Mouse (Mus musculus) CH12F3 (cell line): Measurements from ENCODE around the gene Acsl1.

ENCODE experiments used
- in situ Hi-C: fragments of 300-500 bp; cut with MboI; formaldehyde crosslinking; loops from 2 replicates; pipeline ENCODE4 v1.14.3; 2020; ENCODE audit warnings: low sequenced_read_pairs

The Acsl1 gene

DNA sequence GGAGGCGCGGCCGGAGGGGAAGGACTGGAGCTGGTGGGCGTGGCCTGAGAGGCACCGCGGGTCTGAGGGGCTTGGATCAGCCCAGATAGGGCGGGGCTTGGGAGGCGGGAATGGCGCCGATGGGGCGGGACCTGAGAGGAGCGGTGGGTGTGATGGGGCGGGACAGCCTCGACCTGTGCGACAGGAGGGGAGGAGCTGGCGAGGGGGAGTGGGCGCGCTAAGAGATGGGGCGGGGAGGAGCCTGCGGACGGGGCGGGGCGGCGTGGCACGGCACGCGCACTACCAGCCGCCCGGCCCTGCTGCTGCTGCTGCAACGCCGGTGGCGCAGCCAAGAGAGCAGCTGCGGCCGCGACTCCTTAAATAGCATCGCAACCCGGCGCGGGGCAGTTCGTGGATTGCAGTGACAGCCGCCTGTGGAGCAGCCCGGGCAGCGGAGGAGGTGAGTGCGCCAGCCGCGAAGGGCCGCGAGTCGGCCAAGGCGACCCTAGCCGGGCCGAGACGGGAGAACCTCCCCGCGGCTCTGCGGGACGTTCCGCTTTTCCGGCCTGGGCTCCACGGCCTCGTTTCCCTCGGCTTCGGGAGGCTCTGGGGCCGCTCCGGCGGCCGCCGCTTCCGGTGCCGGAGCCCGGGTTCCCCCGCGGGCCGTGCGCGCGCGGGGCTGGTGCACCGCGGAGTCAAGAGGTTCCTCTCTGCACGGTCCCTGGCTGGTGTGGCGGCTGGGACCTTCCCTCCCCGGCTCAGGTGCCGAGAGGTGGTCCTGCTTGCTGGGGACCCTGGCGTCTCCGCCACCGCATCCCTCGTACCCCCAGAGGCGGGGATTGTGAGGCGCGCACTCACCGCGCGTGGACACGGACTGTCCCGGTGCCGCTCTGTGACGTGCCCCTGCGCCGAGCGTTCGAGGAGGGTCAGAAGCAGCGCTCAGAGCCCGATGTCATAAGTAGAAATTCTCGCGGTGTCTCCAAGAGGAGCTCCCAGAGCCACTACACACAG, at the start of gene Acsl1:
Acsl1 (plus strand) TSS at position 246 of the 990 bp plus-strand sequence.
- in situ Hi-C loops, result no loop called here

DNA sequence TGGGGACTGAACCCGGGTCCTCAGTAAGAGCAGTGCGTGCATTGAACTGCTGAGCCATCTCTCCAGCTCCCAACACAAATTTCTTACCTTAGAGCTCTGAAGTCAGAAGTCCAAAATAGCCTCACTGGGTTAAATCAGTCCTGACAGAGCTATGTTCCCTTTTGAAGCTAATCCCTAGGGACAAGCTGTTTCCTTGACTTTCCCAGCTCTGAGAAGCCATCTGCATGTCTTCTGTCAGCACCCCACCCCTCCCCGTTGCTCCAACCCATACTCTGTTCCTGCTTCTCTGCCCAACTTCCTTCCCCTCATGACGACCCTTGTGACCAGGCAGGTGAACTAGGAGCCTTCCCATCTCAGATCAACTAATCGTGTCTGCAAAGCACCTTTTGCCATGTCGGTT, 49.3 kb upstream of the Acsl1 start:
- in situ Hi-C loops, result no loop called here

DNA sequence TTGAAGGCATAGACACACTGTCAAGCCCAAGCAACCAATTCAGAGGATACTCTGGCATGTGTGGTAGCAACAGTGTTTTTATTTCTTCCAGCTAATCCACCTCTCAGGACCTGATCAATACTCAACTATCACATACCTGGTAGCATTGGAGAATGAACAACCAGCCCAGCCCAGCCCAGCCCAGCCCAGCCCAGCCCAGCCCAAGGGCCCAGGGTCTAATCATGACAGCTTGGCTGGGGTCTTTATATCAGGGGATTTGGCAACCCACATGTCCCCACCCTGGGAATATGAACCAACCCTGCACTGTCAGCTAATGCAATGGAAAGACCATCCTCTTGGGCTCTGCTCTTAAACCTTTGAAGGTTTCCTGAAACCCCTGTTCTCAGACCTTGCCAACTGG, 42.9 kb upstream of the Acsl1 start:
- in situ Hi-C loops, result no loop called here

DNA sequence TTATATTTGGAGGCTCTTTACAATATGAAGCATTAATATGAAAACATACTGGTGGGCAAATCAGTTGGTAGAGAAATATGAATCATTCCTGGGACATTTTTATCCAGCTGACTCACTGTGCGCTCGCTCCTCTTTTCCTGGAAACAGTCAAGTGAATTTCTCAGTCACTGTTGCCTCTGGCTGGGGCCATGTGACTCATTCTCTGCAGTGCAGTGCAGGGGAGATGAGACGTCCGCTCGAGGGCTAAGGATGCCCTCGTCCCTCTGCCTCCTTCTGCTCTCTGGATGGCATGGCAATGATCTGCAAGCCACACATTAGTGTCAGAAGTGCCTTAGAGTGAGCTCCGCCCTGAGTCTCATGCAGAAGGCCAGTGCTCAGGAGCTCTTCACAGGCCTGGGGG, 41.0 kb upstream of the Acsl1 start:
- in situ Hi-C loops, result no loop called here

DNA sequence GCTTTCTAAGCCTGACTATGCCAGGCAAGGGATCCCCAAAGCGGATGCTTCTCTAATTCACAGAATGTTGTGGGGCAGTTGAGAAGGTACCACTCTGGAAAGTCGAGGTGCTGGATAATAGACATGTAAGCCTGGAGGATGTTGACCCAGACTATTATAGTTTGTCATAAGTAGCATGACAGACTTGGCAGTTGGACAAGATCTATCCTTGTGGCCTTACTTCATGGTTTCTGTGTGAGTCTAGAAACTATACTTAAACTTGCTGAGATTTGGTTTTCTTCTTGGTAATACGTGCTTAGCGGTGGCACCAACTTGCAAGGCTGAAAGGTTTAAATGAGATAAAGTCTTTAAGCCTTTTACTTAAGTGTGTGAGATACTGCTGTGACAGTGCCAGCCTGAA, 38.9 kb upstream of the Acsl1 start:
- in situ Hi-C loops, result no loop called here

DNA sequence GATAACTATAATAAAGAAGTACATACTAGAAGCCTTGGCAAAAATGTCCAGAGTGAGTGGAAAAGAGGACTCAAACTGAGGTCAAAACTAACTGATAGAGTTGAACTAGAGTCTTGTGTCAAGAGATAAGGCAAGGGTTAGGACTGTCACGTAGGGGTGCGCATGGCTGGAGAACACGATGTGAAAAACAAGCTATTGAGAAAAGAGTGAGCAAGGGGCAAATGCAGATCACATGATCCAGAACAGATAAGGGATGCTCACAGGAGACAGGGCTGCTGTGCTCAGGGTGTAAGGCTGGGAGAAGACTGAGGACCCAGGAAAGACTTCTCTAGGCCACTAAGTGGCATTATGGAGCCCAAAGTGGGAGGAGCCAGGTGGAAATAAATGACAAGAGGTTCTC, 38.3 kb upstream of the Acsl1 start:
- in situ Hi-C loops, result no loop called here

DNA sequence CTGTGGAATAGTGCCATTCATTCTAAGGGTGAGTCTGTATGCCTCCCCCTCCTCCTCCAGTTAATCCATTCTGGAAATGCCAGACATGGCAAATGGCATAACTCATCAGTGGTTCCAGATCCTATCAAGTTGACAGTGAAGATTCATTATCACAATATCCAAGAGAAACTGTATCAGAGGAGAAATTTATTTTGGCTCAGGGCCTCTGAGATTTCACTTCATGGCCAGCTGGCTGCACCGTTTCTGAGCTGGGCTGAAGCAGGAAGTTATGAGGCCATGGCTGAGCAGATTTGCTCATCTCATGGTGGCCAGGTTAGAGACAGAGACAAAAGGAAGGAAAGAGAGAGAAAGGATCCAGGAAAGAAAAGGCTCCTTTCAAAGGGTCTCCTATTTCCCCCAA, 37.2 kb upstream of the Acsl1 start:
- in situ Hi-C loops, result no loop called here

DNA sequence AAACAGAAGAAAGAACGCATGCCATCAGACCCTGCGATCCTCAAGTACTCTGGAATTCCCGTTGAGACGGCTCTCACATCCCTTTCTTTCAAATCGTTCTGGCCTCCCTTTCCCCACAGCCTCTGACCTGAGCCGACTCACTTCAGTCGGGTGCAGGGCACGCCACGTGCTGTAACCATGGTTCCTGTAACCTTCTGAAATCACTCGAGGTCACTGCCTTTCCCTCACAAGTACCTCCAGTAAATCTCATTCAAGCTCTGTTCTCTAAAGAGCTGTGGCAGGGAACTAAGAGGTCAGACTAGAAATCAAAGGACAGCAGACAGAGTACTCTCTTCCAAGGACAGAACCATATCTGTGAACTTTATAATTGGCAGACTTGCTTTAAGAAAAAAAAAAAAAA, 32.3 kb upstream of the Acsl1 start:
- in situ Hi-C loops, result no loop called here

DNA sequence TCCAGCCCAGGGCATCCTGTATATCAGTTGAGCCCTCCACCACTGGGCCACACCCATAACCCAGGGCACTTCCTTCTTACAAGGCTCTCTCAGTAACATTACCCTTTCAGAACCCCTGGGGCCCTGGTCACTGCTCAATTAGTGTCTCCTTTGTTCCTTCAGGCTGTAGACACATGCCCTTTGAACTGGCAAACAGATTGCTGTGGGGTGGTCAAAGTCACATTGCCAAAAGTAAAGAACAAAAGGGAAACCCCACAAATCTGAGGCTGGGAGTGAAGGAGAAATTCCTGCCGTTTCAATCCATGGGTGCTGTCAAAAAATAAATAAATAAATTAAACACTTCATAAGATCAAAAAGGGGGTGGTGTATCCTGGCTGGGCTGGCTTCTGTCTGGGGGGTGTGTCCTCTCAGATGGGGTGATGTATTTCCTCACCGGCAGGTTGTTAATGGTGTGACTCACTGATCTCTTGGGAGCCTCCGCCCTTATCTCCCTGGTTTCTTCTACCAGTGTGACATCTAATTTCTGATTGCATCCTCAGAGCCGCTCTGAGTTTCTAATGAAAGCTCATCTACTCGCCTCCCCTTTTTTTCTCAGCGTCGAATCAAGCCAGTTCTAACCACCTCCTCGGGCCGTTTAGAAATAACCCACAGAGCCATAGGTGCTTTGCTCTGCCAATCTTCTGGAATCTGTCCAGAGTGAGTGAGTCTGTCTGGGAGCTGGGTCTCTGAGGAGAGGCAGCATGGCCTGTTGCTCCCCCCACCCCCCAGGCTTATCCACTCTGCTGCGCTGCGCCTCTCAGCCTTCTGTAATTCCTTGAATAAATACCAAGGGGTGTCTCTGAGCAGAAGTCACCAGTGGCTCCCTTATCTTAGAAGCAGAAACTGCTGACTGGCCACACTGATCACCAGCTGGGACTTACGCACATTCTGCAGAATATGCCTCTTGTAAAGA, 24.6 kb upstream of the Acsl1 start:
- in situ Hi-C loops, result no loop called here

DNA sequence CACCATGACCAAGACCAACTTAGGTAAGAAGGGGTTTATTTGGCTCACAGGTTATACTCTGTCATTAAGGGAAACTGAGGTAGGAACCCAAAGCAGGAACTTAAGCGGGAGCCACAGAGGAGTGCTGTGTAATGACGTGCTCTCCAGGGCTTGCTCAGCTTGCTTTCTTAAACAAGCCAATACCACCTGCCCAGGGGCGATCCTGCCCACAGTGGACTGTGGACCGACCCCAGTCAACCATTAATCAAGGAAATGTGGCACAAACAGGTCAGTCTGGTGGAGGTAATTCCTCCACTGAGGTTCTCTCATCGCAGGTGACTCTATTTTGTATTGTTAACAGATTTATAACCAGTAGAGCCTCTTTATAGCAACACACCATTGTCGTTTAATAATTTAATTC, 23.5 kb upstream of the Acsl1 start:
- in situ Hi-C loops, result no loop called here

DNA sequence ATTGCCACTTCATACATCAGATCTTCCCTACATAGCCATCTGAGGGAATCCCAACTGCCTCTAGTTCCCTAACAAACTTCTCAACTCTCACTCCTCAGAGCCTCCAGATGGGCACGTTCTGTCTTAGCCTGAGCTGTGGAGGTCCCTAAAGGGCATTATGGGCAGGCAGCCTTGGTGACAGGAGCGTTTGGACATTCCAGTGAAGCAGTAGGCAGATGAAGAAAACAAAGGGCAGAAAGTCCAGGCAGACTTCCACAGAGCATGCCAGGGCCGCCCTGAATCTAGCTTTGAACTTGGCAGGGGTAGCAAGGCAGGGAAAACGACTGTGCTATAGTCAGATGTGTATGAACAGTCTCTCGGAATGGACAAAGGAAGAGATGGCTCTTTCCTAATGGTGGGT, 22.2 kb upstream of the Acsl1 start:
- in situ Hi-C loops, result no loop called here

DNA sequence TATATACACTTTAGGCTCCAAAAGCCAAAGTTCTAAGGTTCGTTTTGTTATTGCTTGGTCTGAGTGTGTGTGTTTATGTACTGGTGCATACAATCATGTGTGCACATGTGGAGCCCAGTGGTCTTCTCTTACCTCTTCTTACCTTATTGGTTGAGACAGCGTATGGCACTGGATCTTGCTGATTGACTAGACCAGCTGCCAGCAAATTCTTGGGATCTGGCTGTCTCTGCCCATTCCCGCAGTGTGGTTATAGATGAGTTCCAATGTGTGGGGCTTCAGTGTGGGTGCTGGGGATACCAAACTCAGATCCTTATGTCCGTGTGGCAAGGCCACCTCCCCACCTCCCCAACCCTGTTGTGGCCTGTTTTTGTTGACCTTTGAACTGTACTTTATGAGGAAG, 21.8 kb upstream of the Acsl1 start:
- in situ Hi-C loops, result no loop called here

DNA sequence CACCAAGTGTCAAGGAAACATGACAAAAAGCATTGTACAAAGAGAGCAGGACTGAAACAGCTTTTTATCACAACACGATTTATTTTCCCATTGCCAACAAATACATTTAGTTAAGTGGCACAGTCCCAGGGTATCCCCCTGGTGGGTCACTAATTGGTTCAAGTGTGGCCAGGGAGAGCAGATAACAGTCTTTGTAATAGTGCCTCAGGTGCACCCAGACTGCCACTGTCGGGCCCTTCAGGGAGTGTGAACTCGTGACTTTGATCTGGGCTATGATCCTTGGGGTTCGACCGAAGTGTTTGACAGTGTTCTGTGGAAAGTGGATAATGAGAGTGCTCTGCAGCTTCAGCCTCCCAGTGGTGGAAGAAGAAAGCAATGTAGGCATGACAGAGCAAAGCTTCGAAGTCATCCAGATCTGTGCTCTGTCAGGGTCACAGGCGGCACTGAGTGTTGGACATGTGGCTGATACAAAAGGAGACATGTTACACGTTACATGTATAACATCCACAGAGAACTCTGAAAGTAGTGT, 21.1 kb upstream of the Acsl1 start:
- in situ Hi-C loops, result no loop called here

DNA sequence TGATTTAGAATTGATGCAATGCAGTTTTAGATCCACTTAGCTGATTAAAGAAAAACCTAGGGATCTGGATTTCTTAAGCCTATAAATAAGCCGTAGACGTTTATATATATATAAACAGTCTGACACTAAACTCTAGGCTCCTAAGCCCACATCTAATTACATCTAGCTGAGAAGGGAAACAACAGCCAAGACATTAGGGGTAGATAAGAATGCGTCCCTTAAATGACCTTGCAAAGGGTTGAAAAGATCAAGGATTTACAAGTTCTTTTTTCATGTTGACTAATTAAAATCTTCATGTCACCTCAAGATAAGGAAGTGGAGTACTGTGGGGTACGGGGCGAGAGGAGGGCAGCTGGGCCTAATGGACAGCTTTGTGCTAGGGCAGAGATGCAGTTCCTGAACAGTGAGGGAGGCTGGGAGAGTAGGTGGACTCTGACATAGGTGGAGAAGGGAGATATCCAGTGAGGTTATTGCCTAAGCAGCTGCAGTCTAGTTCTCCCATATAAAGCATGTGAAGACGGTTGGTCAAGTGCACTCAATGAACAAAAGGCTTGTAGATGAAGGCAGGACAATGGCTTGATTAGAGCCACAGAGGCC, 12.5 kb upstream of the Acsl1 start:
- in situ Hi-C loops, result no loop called here

DNA sequence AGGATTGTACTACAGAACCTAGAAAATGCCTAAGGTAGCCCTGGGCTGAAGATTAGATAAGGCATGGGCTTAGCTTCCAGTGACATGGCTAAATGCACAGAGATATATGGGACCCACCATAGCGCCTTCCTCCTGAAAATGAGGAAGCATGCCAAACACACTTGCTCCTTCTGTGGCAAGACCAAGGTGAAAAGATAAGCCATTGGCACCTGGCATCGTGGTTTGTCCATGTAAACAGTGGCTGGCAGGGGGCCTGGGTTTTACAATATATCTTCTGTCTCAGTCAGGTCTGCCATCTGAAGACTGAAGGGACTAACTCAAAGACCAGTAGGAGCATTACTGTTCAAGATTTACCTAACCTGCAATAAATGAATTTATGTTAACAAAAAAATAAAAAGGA, 2.4 kb upstream of the Acsl1 start:
- in situ Hi-C loops, result no loop called here

DNA sequence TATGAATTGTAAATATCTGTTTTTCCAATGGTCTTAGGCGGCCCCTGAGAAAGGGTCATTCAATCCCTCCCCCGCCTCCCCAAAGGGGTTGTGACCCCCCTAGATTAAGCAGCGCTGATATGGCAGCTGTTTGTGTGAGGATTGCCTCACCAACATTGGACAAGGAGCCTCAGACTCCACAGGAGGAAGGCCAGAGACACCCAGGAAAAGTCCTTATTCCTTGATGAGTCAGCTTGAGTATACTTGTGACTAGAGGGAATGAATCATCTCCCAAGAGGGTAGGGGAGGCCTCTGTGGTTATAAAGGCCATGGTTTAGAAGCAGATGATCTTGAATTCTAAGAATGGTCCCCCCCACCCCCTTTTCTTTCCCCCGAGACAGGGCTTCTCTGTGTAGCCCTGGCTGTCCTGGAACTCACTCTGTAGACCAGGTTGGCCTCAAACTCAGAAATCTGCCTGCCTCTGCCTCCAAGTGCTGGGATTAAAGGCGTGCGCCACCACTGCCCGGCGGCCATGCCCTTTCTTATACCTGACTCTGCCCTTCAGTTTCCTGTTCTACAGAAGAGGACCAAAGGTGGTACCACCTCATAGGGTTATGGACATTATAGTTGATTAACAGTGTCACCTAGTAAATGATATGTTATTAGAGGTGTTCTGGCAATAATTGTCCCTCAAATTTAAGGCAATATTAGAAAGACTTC, 1.6 kb upstream of the Acsl1 start:
- in situ Hi-C loops, result no loop called here

DNA sequence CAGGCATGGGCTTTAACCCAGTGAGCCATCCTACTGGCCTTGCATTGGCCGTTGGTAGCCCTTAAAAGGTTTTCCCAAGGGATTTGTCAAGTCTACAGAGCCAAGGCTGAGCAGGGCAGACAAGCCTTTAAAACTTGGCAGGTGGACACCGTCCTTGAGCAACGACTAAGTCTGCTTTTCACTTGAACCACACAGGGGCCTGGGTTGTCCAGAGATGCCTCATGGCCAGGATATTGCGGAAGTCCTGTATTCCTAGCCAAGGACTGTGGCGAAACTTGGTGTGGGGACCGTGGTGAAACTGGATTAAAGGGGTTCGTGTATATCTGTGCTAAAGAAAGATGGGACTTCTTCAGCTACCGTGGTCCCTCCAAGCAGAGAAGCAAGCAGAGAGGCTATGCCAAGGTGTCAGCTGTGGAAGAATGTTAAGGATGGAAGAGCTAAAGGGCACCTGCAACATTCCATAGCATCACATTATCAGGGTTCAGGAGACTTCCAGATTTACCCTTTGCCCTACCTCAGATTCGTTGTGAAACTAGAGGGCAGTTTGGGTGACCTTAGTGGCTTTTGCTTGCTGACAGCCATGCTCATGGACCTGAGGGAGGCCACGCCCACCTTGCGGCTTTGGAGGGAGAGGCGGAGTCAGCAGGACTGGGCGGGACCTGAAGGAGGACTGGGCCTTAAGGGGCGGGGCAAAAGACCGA, 596 bp upstream of the Acsl1 start:
- in situ Hi-C loops, result no loop called here

DNA sequence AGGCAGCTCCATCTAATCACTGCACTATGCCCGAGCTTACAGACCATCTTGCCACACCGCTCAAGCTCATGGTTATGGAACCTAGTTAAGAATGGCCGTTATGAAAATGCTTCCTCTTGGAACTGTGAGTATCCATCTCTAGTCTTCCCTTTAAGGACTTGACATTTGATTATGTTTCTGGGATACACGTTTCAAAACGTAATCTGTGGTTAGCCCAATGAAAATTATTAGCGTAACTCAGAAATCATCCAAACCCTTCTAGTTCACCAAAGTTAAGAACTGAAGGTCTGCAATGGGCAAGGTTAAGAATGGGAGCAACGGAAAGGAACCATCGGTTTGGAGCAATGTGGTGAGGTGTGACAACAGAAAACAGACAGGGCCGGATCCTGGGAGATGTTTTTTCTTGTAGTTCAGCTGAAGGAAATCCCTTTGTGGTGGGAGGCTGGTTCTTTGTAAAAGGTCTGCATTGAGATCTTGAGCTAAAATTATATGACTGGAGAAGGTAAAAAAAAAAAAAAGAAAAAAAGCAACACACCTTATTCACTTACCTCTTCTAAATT, 1.2 kb downstream of the Acsl1 start:
- in situ Hi-C loops, result no loop called here

DNA sequence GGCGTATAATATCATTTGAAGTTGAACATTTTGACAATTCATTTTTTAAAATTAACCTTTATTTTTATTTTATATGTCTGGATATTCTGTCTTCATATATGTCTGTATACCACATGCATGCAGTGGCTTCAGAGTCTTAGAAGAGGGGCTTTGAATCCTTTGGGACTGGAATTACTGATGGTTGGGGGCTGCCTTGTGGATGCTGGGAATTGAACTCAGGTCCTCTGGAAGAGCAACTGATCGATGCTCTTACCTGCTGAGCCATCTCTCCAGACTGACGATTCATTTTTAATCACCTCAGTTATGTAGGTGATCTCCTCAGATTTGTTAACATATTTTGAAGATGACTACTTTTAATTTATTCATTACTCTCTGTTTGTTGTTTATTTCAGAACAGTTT, 3.3 kb downstream of the Acsl1 start:
- in situ Hi-C loops, result no loop called here

DNA sequence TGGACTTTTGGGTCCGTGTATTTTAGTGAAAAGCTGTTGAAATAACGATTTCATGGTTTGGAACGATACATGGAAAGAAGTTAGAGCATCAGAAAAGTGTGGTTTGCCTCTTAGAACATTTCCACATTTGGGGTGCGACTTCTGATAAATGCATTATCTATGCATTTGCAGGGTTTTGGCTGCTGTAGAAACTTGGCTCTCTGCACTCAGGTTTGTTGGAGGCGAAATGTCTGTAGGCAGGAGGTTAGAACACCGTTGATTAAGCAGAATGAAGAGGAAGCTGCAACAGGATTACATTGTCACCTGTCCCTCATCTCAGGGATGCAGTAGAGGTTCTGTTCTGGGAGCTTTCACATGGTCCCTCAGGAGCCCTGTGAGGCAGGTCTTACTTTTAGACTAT, 3.8 kb downstream of the Acsl1 start:
- in situ Hi-C loops, result no loop called here
